Mouse (Mus musculus) frontal cortex, postnatal 10 days (tissue): ENCODE measurements around the gene Sbds.

Experiments used
- DNase-seq, 2 experiments: peaks; one replicate each; pipeline ENCODE4 v3.0.0; 2022; ENCODE audit warnings: low spot score in 2 of 2, mixed read lengths in 1 of 2

Gene Sbds

DNA sequence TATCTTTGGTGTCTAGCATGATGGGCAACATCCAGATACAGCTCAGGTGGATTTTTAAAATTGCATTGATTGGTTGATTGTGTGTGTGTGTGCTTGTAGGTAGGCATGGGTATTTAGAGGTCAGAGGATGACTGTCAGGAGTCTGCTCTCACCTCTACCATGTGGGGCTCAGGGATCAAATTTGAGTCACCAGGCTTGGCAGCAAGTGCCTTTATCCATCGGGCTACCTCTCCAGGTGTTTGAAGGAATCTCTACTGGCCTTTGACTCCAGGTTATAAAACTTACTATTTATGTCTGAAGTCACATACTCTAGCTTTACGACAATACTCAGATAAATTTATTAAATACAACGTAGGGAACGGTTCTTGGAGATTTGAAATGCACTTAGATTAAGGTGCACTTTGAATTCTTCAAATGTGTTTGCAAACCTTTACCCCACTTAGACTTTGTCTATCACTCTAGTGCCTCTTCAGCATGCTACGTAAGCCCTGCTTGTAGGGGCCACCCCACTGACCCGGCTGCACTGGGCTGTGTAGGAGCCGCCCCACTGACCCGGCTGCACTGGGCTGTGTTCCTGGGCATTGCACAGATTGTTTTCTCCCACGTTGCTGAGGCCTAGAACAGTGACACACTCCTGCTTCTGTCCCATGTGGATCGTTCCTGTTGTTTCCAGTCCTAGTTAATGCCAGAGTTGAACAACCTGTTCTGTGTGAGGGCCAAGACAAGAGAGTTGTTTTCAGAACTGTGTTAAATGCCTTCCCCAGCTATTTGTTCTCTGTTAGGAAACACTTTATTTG, 54.9 kb downstream of the Sbds start:
- no peak for DNase-seq

DNA sequence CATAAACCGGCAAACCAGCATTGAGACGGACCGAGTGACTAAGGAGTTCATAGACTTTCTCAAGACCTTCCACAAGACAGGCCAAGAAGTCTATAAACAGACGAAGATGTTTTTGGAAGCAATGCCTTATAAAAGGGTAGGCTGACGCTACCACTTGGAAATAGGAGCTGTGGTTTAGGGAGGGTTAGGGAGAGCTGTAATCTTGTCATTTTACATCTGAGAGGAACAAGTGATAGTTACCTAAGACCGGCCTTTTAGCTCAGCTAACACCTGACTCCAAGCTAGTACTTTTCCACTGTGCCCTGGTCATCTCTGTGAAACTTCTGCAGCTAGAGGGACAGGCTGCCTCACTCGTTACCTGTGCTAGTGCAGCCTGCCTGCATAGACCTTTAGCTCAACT, 57.3 kb downstream of the Sbds start:
- DNase-seq: no peak

DNA sequence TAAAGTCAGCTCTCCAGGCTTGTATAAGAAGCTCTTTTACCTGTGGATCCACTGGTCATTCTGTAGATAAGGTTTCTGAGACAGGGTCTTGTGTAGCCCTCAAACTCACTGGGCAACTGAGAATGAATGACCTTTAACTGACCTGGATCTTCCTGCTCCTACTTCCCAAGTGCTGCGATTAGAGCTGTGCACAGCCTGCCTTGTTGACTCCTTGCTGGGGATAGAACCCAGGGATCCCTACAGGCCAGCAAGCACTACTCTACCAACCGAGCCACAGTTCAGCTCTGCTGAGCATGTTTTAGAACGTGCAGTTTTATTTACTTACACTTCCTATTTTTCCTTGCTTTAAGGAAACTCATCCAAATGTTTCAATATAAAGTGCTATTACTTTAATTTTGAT, 57.9 kb downstream of the Sbds start:
- no peak for DNase-seq

- no peak for DNase-seq
Observed at GRCm38 (mm10) chr5:130196307-130196706, 59.0 kb downstream of the Sbds start.
